Mouse (Mus musculus): ENCODE results near the gene Arl4a. TPM values are rescaled to one million over a fixed set of nuclear protein-coding genes. Genes with fewer than 3 reads are reported as not detected.

Arl4a gene
- polyA plus RNA-seq, 1 experiment from 2014 or later, result 49.2 TPM

- DNase-seq (ENCODE audit: low spot score), result peak; percentile 41
- WGBS, result 13% methylated on average over 9 of the region's 9 CpGs
- Histone ChIP-seq H3K36me3 (no peaks in the 10 kb centered on the region), H3K4me3 (no peak overlapping the region), H3K27me3 (ENCODE audit: insufficient read depth, poor library complexity, severe bottlenecking) (no peaks in the 10 kb centered on the region), H3K4me1 (replicated peaks) (peaks cover 27% of the 10 kb centered on the region), H3K27ac (peak overlapping the region; percentile 71), H3K9me3 (no peaks in the 10 kb centered on the region)
These were observed 39.6 kb downstream of the Arl4a start for GRCm38 (mm10) chr12:39998070-39998852.

GRCm38 (mm10) chr12:39997651-39998050 lies 40.2 kb downstream of the Arl4a start:
- Histone ChIP-seq H3K4me1 (replicated peaks) (peaks cover 27% of the 10 kb centered on the region), H3K27me3 (ENCODE audit: insufficient read depth, poor library complexity, severe bottlenecking) (no peaks in the 10 kb centered on the region), H3K27ac (0 out of 2 replicates have a peak overlapping the region, but pooled peaks have one; percentile 29), H3K4me3 (no peak overlapping the region), H3K9me3 (no peaks in the 10 kb centered on the region), H3K36me3 (no peaks in the 10 kb centered on the region)
- DNase-seq (ENCODE audit: low spot score), result no peak
- 23% methylated on average over 4 of the region's 4 CpGs for WGBS

GRCm38 (mm10) chr12:39996015-39996414 lies 41.8 kb downstream of the Arl4a start:
- no peak overlapping the region for H3K4me3 ChIP-seq
- H3K27ac ChIP-seq, result no peak overlapping the region
- peaks cover 39% of the 10 kb centered on the region for H3K4me1 ChIP-seq (replicated peaks)
- no peaks in the 10 kb centered on the region for H3K27me3 ChIP-seq (ENCODE audit: insufficient read depth, poor library complexity, severe bottlenecking)
- DNase-seq (ENCODE audit: low spot score), result no peak
- no peaks in the 10 kb centered on the region for H3K9me3 ChIP-seq
- 87% methylated on average over 5 of the region's 5 CpGs for WGBS
- no peaks in the 10 kb centered on the region for H3K36me3 ChIP-seq

GRCm38 (mm10) chr12:39995609-39996008 lies 42.2 kb downstream of the Arl4a start:
- Histone ChIP-seq H3K9me3 (no peaks in the 10 kb centered on the region), H3K27ac (no peak overlapping the region), H3K27me3 (ENCODE audit: insufficient read depth, poor library complexity, severe bottlenecking) (no peaks in the 10 kb centered on the region), H3K4me3 (no peak overlapping the region), H3K36me3 (no peaks in the 10 kb centered on the region), H3K4me1 (replicated peaks) (peaks cover 42% of the 10 kb centered on the region)
- no peak for DNase-seq (ENCODE audit: low spot score)
- 75% methylated on average over 1 of the region's 1 CpGs for whole genome bisulfite sequencing

GRCm38 (mm10) chr12:39992767-39993302 lies 45.0 kb downstream of the Arl4a start:
- Histone ChIP-seq H3K36me3 (no peaks in the 10 kb centered on the region), H3K9me3 (no peaks in the 10 kb centered on the region), H3K4me1 (replicated peaks) (peaks cover 28% of the 10 kb centered on the region), H3K4me3 (no peak overlapping the region), H3K27ac (no peak overlapping the region), H3K27me3 (ENCODE audit: insufficient read depth, poor library complexity, severe bottlenecking) (no peaks in the 10 kb centered on the region)
- DNase-seq (ENCODE audit: low spot score), result no peak
- WGBS, result 78% methylated on average over 6 of the region's 6 CpGs

- Histone ChIP-seq H3K9me3 (no peaks in the 10 kb centered on the region), H3K4me1 (replicated peaks) (peaks cover 16% of the 10 kb centered on the region), H3K27me3 (ENCODE audit: insufficient read depth, poor library complexity, severe bottlenecking) (no peaks in the 10 kb centered on the region), H3K4me3 (no peak overlapping the region), H3K36me3 (no peaks in the 10 kb centered on the region), H3K27ac (peak overlapping the region; percentile 79)
- WGBS, result 39% methylated on average over 4 of the region's 4 CpGs
- DNase-seq (ENCODE audit: low spot score), result peak; percentile 36
These were observed 46.7 kb downstream of the Arl4a start for GRCm38 (mm10) chr12:39990830-39991780.

GRCm38 (mm10) chr12:39989136-39989535 lies 48.7 kb downstream of the Arl4a start:
- Histone ChIP-seq H3K27ac (no peak overlapping the region), H3K4me1 (replicated peaks) (peaks cover 15% of the 10 kb centered on the region), H3K36me3 (no peaks in the 10 kb centered on the region), H3K27me3 (ENCODE audit: insufficient read depth, poor library complexity, severe bottlenecking) (no peaks in the 10 kb centered on the region), H3K9me3 (no peaks in the 10 kb centered on the region), H3K4me3 (no peak overlapping the region)
- DNase-seq (ENCODE audit: low spot score), result no peak
- WGBS, result 91% methylated on average over 4 of the region's 4 CpGs

GRCm38 (mm10) chr12:39987177-39987576 lies 50.6 kb downstream of the Arl4a start:
- WGBS, result 89% methylated on average over 4 of the region's 4 CpGs
- no peaks in the 10 kb centered on the region for H3K9me3 ChIP-seq
- H3K4me3 ChIP-seq, result no peak overlapping the region
- no peak for DNase-seq (ENCODE audit: low spot score)
- no peaks in the 10 kb centered on the region for H3K27me3 ChIP-seq (ENCODE audit: insufficient read depth, poor library complexity, severe bottlenecking)
- no peaks in the 10 kb centered on the region for H3K36me3 ChIP-seq
- H3K4me1 ChIP-seq (replicated peaks), result peaks cover 15% of the 10 kb centered on the region
- H3K27ac ChIP-seq, result no peak overlapping the region

GRCm38 (mm10) chr12:39985639-39986038 lies 52.2 kb downstream of the Arl4a start:
- no peak overlapping the region for H3K27ac ChIP-seq
- WGBS, result 98% methylated on average over 7 of the region's 7 CpGs
- no peak for DNase-seq (ENCODE audit: low spot score)
- no peaks in the 10 kb centered on the region for H3K36me3 ChIP-seq
- no peaks in the 10 kb centered on the region for H3K27me3 ChIP-seq (ENCODE audit: insufficient read depth, poor library complexity, severe bottlenecking)
- no peaks in the 10 kb centered on the region for H3K9me3 ChIP-seq
- no peak overlapping the region for H3K4me3 ChIP-seq
- H3K4me1 ChIP-seq (replicated peaks), result no peaks in the 10 kb centered on the region

- Histone ChIP-seq H3K36me3 (no peaks in the 10 kb centered on the region), H3K27ac (no peak overlapping the region), H3K27me3 (ENCODE audit: insufficient read depth, poor library complexity, severe bottlenecking) (no peaks in the 10 kb centered on the region), H3K9me3 (no peaks in the 10 kb centered on the region), H3K4me3 (no peak overlapping the region), H3K4me1 (replicated peaks) (peaks cover 17% of the 10 kb centered on the region)
- DNase-seq (ENCODE audit: low spot score), result no peak
- WGBS, result 90% methylated on average over 1 of the region's 1 CpGs
These were observed 58.0 kb downstream of the Arl4a start for GRCm38 (mm10) chr12:39979792-39980191.

- Histone ChIP-seq H3K4me3 (no peak overlapping the region), H3K36me3 (no peaks in the 10 kb centered on the region), H3K27me3 (ENCODE audit: insufficient read depth, poor library complexity, severe bottlenecking) (no peaks in the 10 kb centered on the region), H3K9me3 (no peaks in the 10 kb centered on the region), H3K27ac (no peak overlapping the region), H3K4me1 (replicated peaks) (peaks cover 23% of the 10 kb centered on the region)
- DNase-seq (ENCODE audit: low spot score), result no peak
- WGBS, result 93% methylated on average over 5 of the region's 5 CpGs
These were observed 58.8 kb downstream of the Arl4a start for GRCm38 (mm10) chr12:39979066-39979465.

- no peaks in the 10 kb centered on the region for H3K36me3 ChIP-seq
- WGBS, result 80% methylated on average over 8 of the region's 8 CpGs
- H3K4me1 ChIP-seq (replicated peaks), result peaks cover 23% of the 10 kb centered on the region
- H3K27ac ChIP-seq, result no peak overlapping the region
- no peak overlapping the region for H3K4me3 ChIP-seq
- no peak for DNase-seq (ENCODE audit: low spot score)
- H3K27me3 ChIP-seq (ENCODE audit: insufficient read depth, poor library complexity, severe bottlenecking), result 0 out of 2 replicates have a peak, but pooled peaks cover 5% of the 10 kb centered on the region
- H3K9me3 ChIP-seq, result no peaks in the 10 kb centered on the region
These were observed 59.7 kb downstream of the Arl4a start for GRCm38 (mm10) chr12:39977996-39978590.
